ENCODE assay signal across 14 mouse cellular contexts in genomic region chr3:15073847-15074246, GRCm38 (mm10).
"Had no signal": no experiment of that assay in that cellular context is flagged by ENCODE, and none has a peak within 500 bp of the region (broad histone marks: within the 10 kb centered on the region; RNA-seq: fewer than 3 reads in every experiment).

No protein-coding gene starts in this region.

- H3K9ac ChIP-seq: neural tube, embryonic 13.5 days; neural tube, embryonic 15.5 days; stomach, embryonic 15.5 days had no signal

- H3K4me1 ChIP-seq: neural tube, embryonic 13.5 days; neural tube, embryonic 15.5 days; stomach, embryonic 15.5 days had no signal

- H3K4me2 ChIP-seq: neural tube, embryonic 13.5 days; neural tube, embryonic 15.5 days; stomach, embryonic 15.5 days had no signal

- H3K27me3 ChIP-seq: neural tube, embryonic 13.5 days; neural tube, embryonic 15.5 days; stomach, embryonic 15.5 days had no signal

- H3K36me3 ChIP-seq: neural tube, embryonic 13.5 days; neural tube, embryonic 15.5 days; stomach, embryonic 15.5 days had no signal

- H3K9me3 ChIP-seq: neural tube, embryonic 13.5 days; neural tube, embryonic 15.5 days; stomach, embryonic 15.5 days had no signal

- DNase-seq: retina, postnatal 1 day; right cerebral cortex, adult 18-20 months; right cerebral cortex, postnatal 14 days; right cerebral cortex, postnatal 25 days; right cerebral cortex, postnatal 4 days; spleen, adult 18-20 months; thymus, adult 18-20 months; thymus, adult 2 months; thymus, postnatal 36 days; thymus, postnatal 4 days had no signal

- H3K4me3 ChIP-seq: neural tube, embryonic 13.5 days; neural tube, embryonic 15.5 days; stomach, embryonic 15.5 days had no signal

- H3K27ac ChIP-seq: neural tube, embryonic 13.5 days; neural tube, embryonic 15.5 days; stomach, embryonic 15.5 days; stomach, postnatal 0 days had no signal
